Comparison of ENCODE assay signal across 7 mouse cellular contexts in the genomic region with DNA sequence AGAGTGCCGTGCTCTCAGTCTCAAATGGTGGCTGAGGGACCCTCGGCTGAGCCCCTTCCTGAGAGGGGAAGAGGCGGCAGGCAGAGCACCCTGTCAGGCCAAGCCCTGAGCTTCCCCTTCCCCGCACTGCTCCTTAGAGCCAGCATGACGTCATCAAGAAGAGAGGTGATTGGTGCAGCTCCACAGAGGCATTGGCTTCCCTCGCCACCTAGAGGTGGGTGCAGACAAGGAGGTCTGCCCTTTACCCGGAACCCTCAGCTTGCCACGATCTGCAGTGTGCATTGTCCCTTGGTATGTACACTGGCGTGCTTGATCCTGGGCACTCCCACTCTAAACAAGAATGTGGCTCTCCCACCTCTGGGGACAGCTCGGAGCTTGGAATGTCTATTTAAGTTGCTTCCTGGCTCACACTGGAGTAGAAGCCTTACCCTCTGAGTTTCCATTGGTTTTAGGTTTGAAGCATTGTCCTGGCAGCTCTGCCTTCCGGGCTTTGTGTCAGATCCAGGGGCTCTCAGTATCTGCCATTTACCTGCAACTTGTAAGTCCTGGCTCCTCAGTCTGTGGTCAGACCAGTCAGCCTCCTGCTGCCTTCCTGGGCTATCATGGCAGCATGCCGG.
DNase-seq lines count a peak whose midpoint lies in the region; ATAC-seq and TF ChIP-seq lines count a peak whose summit lies in the region.

No protein-coding gene starts in this region.

- no peaks in the 10 kb centered on the region for H3K27me3 ChIP-seq in E14TG2a.4 (ENCODE audit: insufficient read depth, low read length)
- peaks cover 2% of the 10 kb centered on the region; the same call in 1 of the 2 replicates for H3K27me3 ChIP-seq in forebrain, embryonic 12.5 days
- no peaks in the 10 kb centered on the region for H3K27me3 ChIP-seq in hindbrain, embryonic 15.5 days
- H3K27me3 ChIP-seq in limb, embryonic 13.5 days: no peaks in the 10 kb centered on the region
- no peaks in the 10 kb centered on the region for H3K27me3 ChIP-seq in midbrain, embryonic 13.5 days

- no peaks in the 10 kb centered on the region for H3K9me3 ChIP-seq in E14TG2a.4 (ENCODE audit: low read length)
- no peaks in the 10 kb centered on the region for H3K9me3 ChIP-seq in forebrain, embryonic 12.5 days
- H3K9me3 ChIP-seq in hindbrain, embryonic 15.5 days: no peaks in the 10 kb centered on the region
- no peaks in the 10 kb centered on the region for H3K9me3 ChIP-seq in limb, embryonic 13.5 days
- H3K9me3 ChIP-seq in midbrain, embryonic 13.5 days: no peaks in the 10 kb centered on the region

- DNase-seq in spleen, postnatal 4 days (ENCODE audit: low spot score in 2 of 2): peak; percentile 71 to 81

- 14% methylated on average over 12 of the region's 12 CpGs for WGBS in forebrain, embryonic 12.5 days
- WGBS in hindbrain, embryonic 15.5 days: 16% methylated on average over 12 of the region's 12 CpGs
- WGBS in limb, embryonic 13.5 days: 17% methylated on average over 12 of the region's 12 CpGs
- 13% methylated on average over 12 of the region's 12 CpGs for WGBS in midbrain, embryonic 13.5 days

- ATAC-seq in activated CD4-positive, CD25-positive, alpha-beta regulatory T cell, adult 4 months: peak; percentile 61
- ATAC-seq in forebrain, embryonic 12.5 days (ENCODE audit: low FRiP score): peak; percentile 91
- ATAC-seq in hindbrain, embryonic 15.5 days (ENCODE audit: low FRiP score, low read depth): peak; percentile 87
- ATAC-seq in limb, embryonic 13.5 days (ENCODE audit: low FRiP score, low read depth): peak; percentile 74
- peak; percentile 88 for ATAC-seq in midbrain, embryonic 13.5 days

- peaks cover 70% of the 10 kb centered on the region for H3K4me1 ChIP-seq in E14TG2a.4 (replicated peaks; ENCODE audit: low read depth, low read length)
- peaks cover 53% of the 10 kb centered on the region for H3K4me1 ChIP-seq in forebrain, embryonic 12.5 days
- peaks cover 40% of the 10 kb centered on the region for H3K4me1 ChIP-seq in hindbrain, embryonic 15.5 days (replicated peaks)
- H3K4me1 ChIP-seq in limb, embryonic 13.5 days: peaks cover 66% of the 10 kb centered on the region
- H3K4me1 ChIP-seq in midbrain, embryonic 13.5 days (replicated peaks): peaks cover 59% of the 10 kb centered on the region

- peaks cover 41% of the 10 kb centered on the region for H3K36me3 ChIP-seq in E14TG2a.4 (ENCODE audit: insufficient read depth, low read length)
- peaks cover 8% of the 10 kb centered on the region for H3K36me3 ChIP-seq in forebrain, embryonic 12.5 days (replicated peaks)
- H3K36me3 ChIP-seq in hindbrain, embryonic 15.5 days: no peaks in the 10 kb centered on the region
- H3K36me3 ChIP-seq in limb, embryonic 13.5 days: peaks cover 10% of the 10 kb centered on the region
- peaks cover 19% of the 10 kb centered on the region for H3K36me3 ChIP-seq in midbrain, embryonic 13.5 days

- no peak overlapping the region; the same call in 1 of the 2 replicates for H3K4me3 ChIP-seq in E14TG2a.4 (replicated peaks; ENCODE audit: low read length)
- no peak overlapping the region for H3K4me3 ChIP-seq in forebrain, embryonic 12.5 days (replicated peaks)
- H3K4me3 ChIP-seq in hindbrain, embryonic 15.5 days: no peak overlapping the region
- H3K4me3 ChIP-seq in limb, embryonic 13.5 days: no peak overlapping the region
- H3K4me3 ChIP-seq in midbrain, embryonic 13.5 days (replicated peaks): no peak overlapping the region; the same call in 1 of the 2 replicates

- H3K9ac ChIP-seq in forebrain, embryonic 12.5 days: no peak overlapping the region; the same call in 1 of the 2 replicates
- no peak overlapping the region for H3K9ac ChIP-seq in hindbrain, embryonic 15.5 days
- H3K9ac ChIP-seq in limb, embryonic 13.5 days: peak overlapping the region; percentile 48; the same call in 1 of the 2 replicates
- H3K9ac ChIP-seq in midbrain, embryonic 13.5 days (replicated peaks): peak overlapping the region; percentile 43

- peak; percentile 30 for TF ChIP-seq CTCF in E14TG2a.4 (conservative IDR thresholded peaks at IDR 0.05; ENCODE audit: low read length)

- peak overlapping the region; percentile 63 for H3K27ac ChIP-seq in forebrain, embryonic 12.5 days
- peak overlapping the region; percentile 64; the same call in 1 of the 2 replicates for H3K27ac ChIP-seq in hindbrain, embryonic 15.5 days (replicated peaks)
- peak overlapping the region; percentile 66; the same call in 1 of the 2 replicates for H3K27ac ChIP-seq in limb, embryonic 13.5 days
- H3K27ac ChIP-seq in midbrain, embryonic 13.5 days: peak overlapping the region; percentile 75

- H3K4me2 ChIP-seq in forebrain, embryonic 12.5 days: peak overlapping the region; percentile 24
- H3K4me2 ChIP-seq in hindbrain, embryonic 15.5 days: peak overlapping the region; percentile 38
- H3K4me2 ChIP-seq in limb, embryonic 13.5 days (replicated peaks): peak overlapping the region; percentile 42
- H3K4me2 ChIP-seq in midbrain, embryonic 13.5 days (replicated peaks): peak overlapping the region; percentile 39

Comparison
In these comparisons a context has a peak if more than half of its experiments do, and no peak if none do; other contexts are left out.
1. H3K9ac ChIP-seq: peak in limb, embryonic 13.5 days (single experiment) and midbrain, embryonic 13.5 days (single experiment); none in forebrain, embryonic 12.5 days (single experiment) and hindbrain, embryonic 15.5 days (single experiment).
2. Peak in every context shown above with its lines, with median percentiles within 50 percentile points of each other: ATAC-seq, H3K27ac ChIP-seq and H3K4me2 ChIP-seq.